In the genomic region with DNA sequence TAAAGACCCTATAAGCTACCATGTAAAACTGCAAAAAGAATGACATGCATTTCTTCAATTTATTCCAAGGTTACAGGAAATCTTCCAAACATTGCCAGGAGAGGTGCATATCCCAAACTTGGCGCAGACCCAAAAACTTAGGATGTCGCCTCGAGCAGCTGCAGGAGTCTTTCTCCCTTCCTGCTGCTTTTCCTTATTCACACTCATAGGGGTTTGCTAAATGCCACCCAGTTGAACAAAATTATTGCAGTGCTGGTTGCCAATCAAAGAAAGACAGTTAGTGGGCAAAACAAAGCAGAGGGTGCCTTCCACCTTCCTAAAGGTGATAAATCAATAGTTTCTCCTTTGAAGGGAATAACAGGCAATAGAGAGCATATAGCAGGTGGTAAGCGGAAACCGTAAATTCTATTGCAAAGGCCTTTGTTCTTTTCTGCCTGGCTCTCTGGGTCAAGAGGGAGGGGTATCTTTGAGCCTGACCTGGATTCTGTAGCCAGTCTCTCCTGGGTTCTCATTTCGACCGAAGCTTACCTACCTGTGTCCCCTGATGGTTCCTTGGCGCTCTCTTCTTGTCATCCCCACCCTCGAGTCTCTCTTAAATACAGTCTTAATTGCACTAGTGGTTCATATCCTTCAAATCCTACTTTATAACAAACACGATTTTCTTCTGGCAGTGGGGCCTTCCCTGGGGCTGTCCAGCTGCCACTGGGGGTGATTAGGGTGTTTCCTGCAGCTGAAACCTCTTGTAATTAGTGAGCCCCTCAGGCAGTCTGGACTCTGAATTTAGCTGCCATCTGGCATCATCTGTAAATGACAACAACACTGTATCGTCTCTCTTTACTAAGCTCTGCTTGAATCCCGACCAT, we compare ENCODE assay signal across 10 mouse cellular contexts.
DNase-seq lines count a peak whose midpoint lies in the region; ATAC-seq lines count a peak whose summit lies in the region.
"Had no signal": no experiment of that assay in that cellular context is flagged by ENCODE, and none has a peak within 500 bp of the region (broad histone marks: within the 10 kb centered on the region; RNA-seq: fewer than 3 reads in every experiment).

No protein-coding gene starts in this region.

- H3K27ac ChIP-seq in neural tube, embryonic 11.5 days (ENCODE audit: low read depth, low read length), result no peak overlapping the region
- H3K27ac ChIP-seq in forebrain, embryonic 15.5 days (replicated peaks), result 0 out of 2 replicates have a peak overlapping the region, but pooled peaks have one; percentile 16
- no peak overlapping the region; the same call in 1 of the 2 replicates for H3K27ac ChIP-seq in neural tube, embryonic 14.5 days (ENCODE audit: low read depth, low read length)
- H3K27ac ChIP-seq: liver, embryonic 14.5 days had no signal

- peak; percentile 52 for DNase-seq in neural tube, embryonic 11.5 days (ENCODE audit: low spot score)
- DNase-seq in neural tube, embryonic 10.5 days (ENCODE audit: extremely low spot score, low spot score), result no peak
- DNase-seq in hindlimb bud, embryonic 11.5 days (ENCODE audit: extremely low spot score, low read depth, low spot score), result peak; percentile 37
- DNase-seq in ovary, postnatal 36 days (ENCODE audit: low spot score), result no peak
- no peak for DNase-seq in frontal cortex, postnatal 36 days (ENCODE audit: low spot score in 2 of 2)
- DNase-seq: gastrocnemius, postnatal 10 days; kidney, adult 8-10 months had no signal

- peak; percentile 68 for ATAC-seq in neural tube, embryonic 11.5 days (ENCODE audit: insufficient read depth, low FRiP score, low TSS enrichment)
- peak; percentile 81 for ATAC-seq in forebrain, embryonic 15.5 days (replicated peaks)
- ATAC-seq in neural tube, embryonic 14.5 days (ENCODE audit: low read depth), result peak; percentile 78

- H3K4me1 ChIP-seq in neural tube, embryonic 11.5 days (ENCODE audit: control insufficient read depth, insufficient read depth, low read length), result no peaks in the 10 kb centered on the region
- H3K4me1 ChIP-seq in forebrain, embryonic 15.5 days, result peaks cover 12% of the 10 kb centered on the region
- peaks cover 3% of the 10 kb centered on the region; the same call in 1 of the 2 replicates for H3K4me1 ChIP-seq in neural tube, embryonic 14.5 days (ENCODE audit: control insufficient read depth, insufficient read depth, low read length)

- no peaks in the 10 kb centered on the region for H3K9me3 ChIP-seq in neural tube, embryonic 11.5 days (ENCODE audit: control insufficient read depth, low read length)
- H3K9me3 ChIP-seq in forebrain, embryonic 15.5 days, result no peaks in the 10 kb centered on the region
- no peaks in the 10 kb centered on the region for H3K9me3 ChIP-seq in neural tube, embryonic 14.5 days (ENCODE audit: control insufficient read depth, low read length)

- no peak overlapping the region for H3K4me3 ChIP-seq in neural tube, embryonic 11.5 days (ENCODE audit: low read depth, low read length)
- no peak overlapping the region for H3K4me3 ChIP-seq in forebrain, embryonic 15.5 days
- H3K4me3 ChIP-seq in neural tube, embryonic 14.5 days (ENCODE audit: low read depth, low read length), result no peak overlapping the region

- no peaks in the 10 kb centered on the region for H3K27me3 ChIP-seq in neural tube, embryonic 11.5 days (ENCODE audit: control insufficient read depth, insufficient read depth, low read length)
- H3K27me3 ChIP-seq in forebrain, embryonic 15.5 days, result no peaks in the 10 kb centered on the region
- no peaks in the 10 kb centered on the region for H3K27me3 ChIP-seq in neural tube, embryonic 14.5 days (ENCODE audit: control insufficient read depth, insufficient read depth, low read length)

- H3K9ac ChIP-seq in neural tube, embryonic 11.5 days (ENCODE audit: low read length), result no peak overlapping the region
- no peak overlapping the region for H3K9ac ChIP-seq in forebrain, embryonic 15.5 days (replicated peaks)
- H3K9ac ChIP-seq in neural tube, embryonic 14.5 days (replicated peaks; ENCODE audit: low read depth, low read length), result no peak overlapping the region
- H3K9ac ChIP-seq: liver, embryonic 14.5 days had no signal

- H3K36me3 ChIP-seq in neural tube, embryonic 11.5 days (ENCODE audit: control insufficient read depth, insufficient read depth, low read length), result no peaks in the 10 kb centered on the region
- no peaks in the 10 kb centered on the region for H3K36me3 ChIP-seq in forebrain, embryonic 15.5 days
- H3K36me3 ChIP-seq in neural tube, embryonic 14.5 days (ENCODE audit: control insufficient read depth, insufficient read depth, low read length), result no peaks in the 10 kb centered on the region

- no peak overlapping the region for H3K4me2 ChIP-seq in neural tube, embryonic 11.5 days (ENCODE audit: low read depth)
- H3K4me2 ChIP-seq in forebrain, embryonic 15.5 days (replicated peaks), result no peak overlapping the region
- H3K4me2 ChIP-seq in neural tube, embryonic 14.5 days (ENCODE audit: low read depth, low read length), result no peak overlapping the region

- 37% methylated on average over 12 of the region's 12 CpGs for WGBS in neural tube, embryonic 11.5 days
- WGBS in forebrain, embryonic 15.5 days, result 47% methylated on average over 12 of the region's 12 CpGs
- WGBS in neural tube, embryonic 14.5 days, result 23% methylated on average over 12 of the region's 12 CpGs

Comparison
In these comparisons a context has a peak if more than half of its experiments do, and no peak if none do; other contexts are left out.
1. DNase-seq: peak in neural tube, embryonic 11.5 days (single experiment) and hindlimb bud, embryonic 11.5 days (single experiment); none in neural tube, embryonic 10.5 days (single experiment), ovary, postnatal 36 days (single experiment) and frontal cortex, postnatal 36 days (0 of 2).
2. Peak in every context shown above with its lines, with median percentiles within 50 percentile points of each other: ATAC-seq.